Mouse (Mus musculus): ENCODE data around the gene Agbl2. TPM values are rescaled to one million over a fixed set of nuclear protein-coding genes. Genes with fewer than 3 reads are reported as not detected.

Gene Agbl2
- total RNA-seq (2021) = 1 to 10 TPM; 1.1 to 1.4 TPM
- long read RNA-seq, experiment 1, partial matches to known transcripts = 0 of 1 reads
- long read RNA-seq, experiment 1, other reads (novel, unspliced or antisense) = 1 of 1 reads
- long read RNA-seq, experiment 2, partial matches to known transcripts = 0 of 2 reads
- long read RNA-seq, experiment 2, other reads (novel, unspliced or antisense) = 2 of 2 reads

- peak; percentile 12 to 24 for DNase-seq
Measured at GRCm38 (mm10) chr2:90782458-90782857, at the start of gene Agbl2. Agbl2 (plus strand) TSS chr2:90782727.

GRCm38 (mm10) chr2:90735326-90735725 lies 47.2 kb upstream of the Agbl2 start:
- DNase-seq = no peak

DNA sequence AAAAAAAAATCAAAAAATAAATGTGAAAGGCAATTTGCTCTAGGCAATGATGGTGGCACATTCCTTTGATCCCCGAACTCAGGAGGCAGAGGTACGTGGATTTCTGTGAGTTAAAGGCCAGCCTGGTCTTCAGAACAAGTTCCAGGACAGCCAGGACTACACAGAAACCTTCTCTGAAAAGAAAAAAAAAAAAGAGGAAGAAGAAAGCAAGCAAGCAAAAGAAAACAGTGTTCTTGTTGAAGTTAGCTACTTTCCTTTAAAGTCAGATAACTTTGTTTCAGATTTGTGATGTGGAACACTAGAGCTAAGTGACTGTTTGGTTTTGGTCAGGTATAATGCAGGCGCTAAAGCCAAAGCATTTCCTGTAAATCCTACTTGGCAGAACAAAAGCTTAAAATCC lies 43.7 kb upstream of the Agbl2 start:
- DNase-seq = no peak

DNA sequence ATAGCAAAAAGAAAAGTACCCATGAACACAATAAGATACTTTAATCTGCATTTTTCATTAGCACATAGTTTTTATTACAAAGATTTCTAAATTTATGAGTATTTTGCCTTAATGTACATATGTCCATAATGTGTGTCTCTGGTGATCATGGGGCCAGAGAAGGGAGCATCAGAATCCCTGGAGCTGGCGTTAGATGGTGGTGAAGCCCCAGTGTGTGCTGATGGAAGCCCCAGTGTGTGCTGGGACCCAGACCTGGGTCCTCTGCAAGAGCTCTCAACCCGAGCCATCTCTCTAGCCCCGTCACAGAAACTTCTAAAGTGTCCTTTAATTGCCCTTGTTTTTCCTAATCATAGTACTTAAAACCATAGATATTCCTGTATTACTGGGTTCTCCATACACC lies 43.2 kb upstream of the Agbl2 start:
- no peak for DNase-seq

- DNase-seq = no peak
Measured at GRCm38 (mm10) chr2:90739921-90740320, 42.6 kb upstream of the Agbl2 start.

DNA sequence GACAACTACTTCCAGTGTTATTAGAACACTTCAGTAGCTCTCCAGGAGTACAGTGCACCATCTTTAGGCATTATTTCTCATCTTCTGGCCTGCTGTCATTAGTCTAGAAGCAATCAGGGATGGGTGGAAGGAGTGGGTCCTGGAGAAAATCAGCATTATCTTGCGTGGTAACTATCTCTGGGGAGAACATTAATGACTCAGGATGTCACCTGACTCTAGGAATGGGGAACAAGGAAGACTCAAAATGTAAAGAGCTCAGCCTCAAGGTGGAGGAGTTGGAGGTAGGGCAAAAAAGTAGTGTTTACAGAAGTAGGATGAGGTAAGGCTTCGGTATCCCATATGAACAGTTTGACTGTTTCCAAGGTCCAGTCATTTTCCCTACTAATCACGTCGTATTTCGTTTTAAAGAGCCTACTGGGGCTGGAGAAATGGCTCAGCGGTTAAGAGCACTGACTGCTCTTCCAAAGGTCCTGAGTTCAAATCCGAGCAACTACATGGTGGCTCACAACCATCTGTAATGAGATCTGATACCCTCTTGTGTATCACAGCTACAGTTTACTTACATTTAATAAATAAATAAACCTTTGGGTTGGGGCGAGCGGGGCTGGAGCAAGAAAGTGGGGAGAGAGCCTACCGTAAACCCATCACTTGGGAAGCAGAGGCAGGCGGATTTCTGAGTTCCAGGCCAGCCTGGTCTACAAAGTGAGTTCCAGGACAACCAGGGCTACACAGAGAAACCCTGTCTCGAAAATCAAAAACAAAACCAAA lies 38.1 kb upstream of the Agbl2 start:
- DNase-seq = peak in 1 of 2 experiments; percentile 48

- peak; percentile 98 to 100 for DNase-seq
Measured at GRCm38 (mm10) chr2:90745053-90745678, 37.4 kb upstream of the Agbl2 start, which contains the start of gene Fnbp4. Fnbp4 (plus strand) TSS chr2:90745370.

DNA sequence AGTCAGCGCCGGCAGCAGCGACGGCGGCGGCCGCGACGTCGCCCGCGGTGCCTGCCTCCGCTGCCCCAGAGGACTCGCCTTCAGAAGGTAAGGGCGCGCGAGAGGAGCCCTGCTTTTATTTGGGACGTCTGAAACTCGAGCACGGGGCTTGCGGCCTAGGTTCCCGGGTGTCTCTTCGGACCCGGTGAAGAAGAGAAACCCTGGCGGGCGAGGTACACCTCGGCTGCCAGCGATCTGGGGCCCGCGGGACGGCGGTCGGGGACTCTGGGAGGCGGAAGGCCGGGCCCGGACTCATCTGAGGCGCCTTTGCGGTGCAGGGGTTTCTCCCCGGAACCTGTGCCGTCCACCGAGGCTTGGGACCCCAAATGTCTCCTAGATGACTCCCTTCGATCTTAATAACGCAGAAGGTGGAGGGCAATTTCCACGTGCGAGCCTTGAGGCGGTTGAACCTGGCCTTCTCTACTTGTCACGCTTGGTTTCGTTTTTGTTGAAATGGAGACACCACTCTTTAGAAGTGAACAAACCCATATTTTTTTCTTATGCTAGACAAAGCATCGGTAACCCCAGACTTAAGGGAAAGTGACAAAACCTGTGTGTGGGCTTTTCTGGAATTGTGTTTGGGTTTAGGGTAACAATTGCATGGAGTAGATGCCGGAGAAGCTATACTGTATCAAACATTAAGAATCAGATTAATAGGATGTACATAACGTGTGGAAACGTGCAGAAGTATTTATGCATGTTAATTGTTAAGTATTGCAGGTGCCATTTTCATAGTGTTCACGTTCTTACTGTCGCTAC lies 36.6 kb upstream of the Agbl2 start:
- no peak for DNase-seq

DNA sequence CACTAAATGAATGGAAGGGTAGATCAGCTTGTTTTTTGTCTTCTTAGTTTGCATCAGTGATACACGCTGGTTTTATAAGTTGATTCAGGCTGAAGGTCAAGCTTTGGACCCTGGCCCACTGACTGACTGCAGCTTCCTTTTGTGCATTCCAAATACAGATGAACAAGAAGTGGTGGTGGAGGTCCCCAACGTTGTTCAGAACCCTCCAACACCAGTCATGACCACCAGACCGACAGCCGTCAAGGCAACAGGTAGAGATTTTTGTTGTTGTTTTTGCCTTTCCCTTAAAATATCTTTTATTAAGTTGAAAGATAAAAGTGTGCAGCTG lies 36.0 kb upstream of the Agbl2 start:
- peak in 1 of 2 experiments; percentile 29 for DNase-seq

DNA sequence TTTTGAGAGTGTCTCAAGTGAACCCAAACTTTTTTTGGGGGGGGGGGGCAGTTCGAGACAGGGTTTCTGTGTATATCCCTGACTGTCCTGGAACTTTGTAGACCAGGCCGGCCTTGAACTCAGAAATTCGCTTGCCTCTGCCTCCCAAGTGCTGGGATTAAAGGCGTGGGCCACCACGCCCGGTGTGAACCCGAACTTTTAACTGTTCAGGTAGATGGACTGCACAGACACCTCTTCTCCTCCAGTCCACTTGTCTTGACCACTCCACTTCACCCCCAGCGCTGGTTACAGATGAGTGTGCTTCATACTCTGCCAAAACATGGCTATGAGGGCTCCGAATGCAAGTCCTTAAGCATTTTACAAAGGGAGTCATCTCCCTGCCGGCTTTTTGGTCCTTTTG lies 35.4 kb upstream of the Agbl2 start:
- no peak for DNase-seq

- DNase-seq = peak; percentile 23 to 32
Measured at GRCm38 (mm10) chr2:90749676-90750459, 32.7 kb upstream of the Agbl2 start.

DNA sequence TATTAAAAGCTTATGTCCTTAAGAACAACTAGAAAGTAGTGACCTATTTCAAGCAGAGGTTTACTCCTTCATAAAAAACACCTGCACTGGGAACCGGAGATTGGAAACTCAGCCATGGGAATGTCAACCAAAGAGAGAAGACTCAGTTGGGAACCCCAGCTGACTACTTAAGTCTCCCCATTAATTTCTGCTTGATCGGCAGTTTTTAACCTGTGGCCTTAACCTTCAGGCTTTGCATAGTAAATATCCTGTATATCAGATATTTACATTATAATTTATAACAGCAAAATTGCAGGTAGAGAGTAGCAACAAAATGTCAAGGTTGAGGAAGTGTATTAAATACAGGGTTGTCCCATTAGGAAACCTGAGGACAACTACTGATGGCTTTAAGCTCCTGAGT lies 29.0 kb upstream of the Agbl2 start:
- no peak for DNase-seq

- DNase-seq = no peak
Measured at GRCm38 (mm10) chr2:90754188-90754587, 28.3 kb upstream of the Agbl2 start.

DNA sequence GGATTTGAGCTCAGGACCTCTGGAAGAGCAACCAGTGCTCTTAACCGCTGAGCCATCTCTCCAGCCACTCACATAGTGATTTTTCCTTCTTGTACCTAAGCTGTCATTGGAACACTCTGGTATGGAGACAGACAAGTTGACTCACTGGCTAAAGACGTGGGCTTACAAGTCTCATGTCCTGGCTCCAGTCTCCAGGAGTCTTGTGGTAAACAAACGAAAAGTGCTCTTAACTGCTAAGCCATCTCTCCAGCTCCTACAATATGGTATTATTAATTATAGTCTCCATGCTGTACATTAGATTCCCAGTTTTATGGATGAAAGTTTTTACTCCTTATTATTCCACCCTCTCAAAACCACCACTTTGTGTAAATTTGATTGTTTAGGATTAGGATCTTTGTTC lies 17.4 kb upstream of the Agbl2 start:
- no peak for DNase-seq

- no peak for DNase-seq
Measured at GRCm38 (mm10) chr2:90781323-90781722, 1.2 kb upstream of the Agbl2 start.

GRCm38 (mm10) chr2:90781938-90782337 lies 589 bp upstream of the Agbl2 start:
- no peak for DNase-seq

DNA sequence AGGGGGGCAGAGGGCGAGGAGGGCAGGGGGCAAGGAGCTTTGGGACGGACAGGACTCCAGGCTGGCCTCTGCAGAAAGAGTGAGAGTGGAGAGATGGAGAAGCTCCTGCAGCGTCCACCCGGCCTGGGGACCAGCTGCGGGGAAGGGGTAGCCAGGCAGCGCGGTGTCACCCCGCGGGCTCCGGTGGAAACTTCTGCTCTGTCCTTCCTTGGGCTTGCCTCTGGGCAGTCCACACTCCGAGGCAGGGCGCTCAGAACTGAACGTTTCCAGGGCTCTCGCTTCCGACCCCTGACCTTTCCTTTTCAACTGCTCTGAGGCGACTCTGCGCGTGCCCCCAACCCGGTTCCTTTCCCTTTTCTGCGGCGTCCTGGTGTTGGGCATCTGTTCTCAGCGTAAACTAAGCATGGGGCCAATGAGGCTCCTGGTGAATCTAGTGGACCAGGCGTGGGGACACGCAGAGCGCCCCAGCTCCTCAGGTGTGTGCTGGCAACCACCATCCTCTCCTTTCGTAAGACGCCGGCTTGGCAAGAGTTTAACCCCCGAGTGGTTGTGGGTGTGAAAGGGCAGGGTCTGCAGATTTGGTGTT lies 467 bp downstream of the Agbl2 start:
- peak; percentile 11 to 35 for DNase-seq

GRCm38 (mm10) chr2:90788126-90788525 lies 5.6 kb downstream of the Agbl2 start:
- no peak for DNase-seq

DNA sequence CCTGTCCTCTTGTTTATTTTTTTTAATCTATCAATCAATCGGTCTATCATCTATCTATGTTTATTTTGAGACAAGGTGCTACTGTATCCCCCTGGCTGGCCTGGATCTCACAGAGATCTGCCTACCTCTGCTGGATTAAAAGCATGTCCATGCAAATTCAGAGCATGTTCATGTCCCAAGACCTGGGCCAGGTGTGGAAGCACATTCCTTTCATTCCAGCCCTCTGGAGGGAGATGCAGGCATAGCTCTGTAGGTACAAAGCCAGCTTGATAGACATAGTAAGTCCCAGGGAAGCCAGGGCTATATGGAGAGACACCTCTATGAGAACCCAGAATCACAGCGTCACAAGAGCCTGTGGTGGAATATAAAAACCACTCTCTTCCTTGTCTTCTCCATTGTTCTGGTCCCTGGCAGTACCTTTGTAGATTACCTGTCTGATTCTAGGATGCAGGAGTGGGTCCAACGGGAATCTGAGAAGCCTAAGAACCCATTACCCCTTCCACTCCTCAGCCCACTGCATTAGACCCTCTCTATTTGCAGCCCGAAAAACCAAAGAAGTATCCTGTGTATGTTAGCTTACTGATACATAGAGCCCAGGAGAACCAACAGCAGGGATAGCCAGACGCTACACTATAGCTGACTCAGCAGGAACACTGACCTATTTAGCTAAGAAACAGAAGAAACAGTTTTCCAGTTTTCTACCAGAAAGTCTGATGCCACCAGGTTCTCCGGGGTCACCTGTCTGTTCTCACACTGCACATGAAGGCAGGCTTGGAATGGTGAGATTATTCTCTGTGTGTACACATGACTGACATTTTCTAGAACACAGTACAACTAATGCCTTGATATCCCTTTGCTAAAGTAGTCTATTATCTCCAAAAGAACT lies 26.0 kb downstream of the Agbl2 start:
- no peak for DNase-seq

DNA sequence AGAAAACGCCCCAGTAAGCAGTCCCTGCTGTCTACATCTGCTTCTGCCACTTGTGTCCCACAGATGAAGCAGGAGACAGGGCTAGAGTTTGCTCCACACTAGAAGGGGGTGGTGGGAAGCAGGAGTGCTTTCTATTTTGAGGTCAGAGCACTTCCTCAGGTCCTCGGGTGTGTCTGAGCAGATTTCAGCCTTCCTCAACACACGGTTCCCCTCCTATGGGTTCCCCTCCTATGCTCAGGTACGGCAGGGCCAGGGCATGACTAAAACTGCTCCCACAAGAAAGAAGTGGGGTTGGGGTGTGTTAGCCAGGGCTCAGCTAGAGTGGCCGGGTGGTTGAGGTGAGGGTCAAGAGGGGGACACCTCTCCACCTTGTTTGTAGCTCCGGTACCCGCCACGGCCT lies 28.2 kb downstream of the Agbl2 start:
- no peak for DNase-seq
